Comparison of ENCODE assay signal across 9 mouse cellular contexts in the genomic region with DNA sequence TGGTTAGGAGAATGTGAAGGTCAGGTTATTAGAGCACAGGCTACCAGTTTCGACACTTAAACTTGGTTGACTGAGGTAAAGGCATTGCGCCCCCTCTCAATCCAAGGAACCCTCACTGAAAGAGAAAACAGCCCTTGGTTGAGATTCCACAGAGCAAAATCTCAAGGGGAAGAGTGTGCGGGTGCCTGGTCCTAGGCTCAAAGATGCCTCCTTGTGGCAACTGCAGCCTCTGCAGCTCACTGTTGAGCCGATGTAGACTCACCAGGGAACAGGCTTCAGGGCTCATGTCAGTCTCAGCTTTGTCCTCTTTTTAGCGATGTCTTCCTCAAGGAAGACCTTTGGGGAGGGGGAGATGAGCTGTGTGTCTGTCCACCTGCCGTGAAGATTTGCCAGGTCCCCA.
DNase-seq lines count a peak whose midpoint lies in the region; ATAC-seq and TF ChIP-seq lines count a peak whose summit lies in the region.
"Had no signal": no experiment of that assay in that cellular context is flagged by ENCODE, and none has a peak within 500 bp of the region (broad histone marks: within the 10 kb centered on the region; RNA-seq: fewer than 3 reads in every experiment).

No protein-coding gene starts in this region.

- no peak overlapping the region for H3K4me2 ChIP-seq in forebrain, embryonic 15.5 days (replicated peaks)
- no peak overlapping the region for H3K4me2 ChIP-seq in liver, postnatal 0 days (ENCODE audit: low read depth, low read length)
- H3K4me2 ChIP-seq: limb, embryonic 12.5 days had no signal

- no peak for ATAC-seq in forebrain, embryonic 15.5 days (replicated peaks)
- ATAC-seq in liver, postnatal 0 days: peak; percentile 72

- no peaks in the 10 kb centered on the region for H3K4me1 ChIP-seq in forebrain, embryonic 10.5 days
- no peaks in the 10 kb centered on the region for H3K4me1 ChIP-seq in forebrain, embryonic 15.5 days
- H3K4me1 ChIP-seq in heart, adult 2 months (ENCODE audit: control insufficient read depth, insufficient read depth, low read length): peaks cover 2% of the 10 kb centered on the region
- H3K4me1 ChIP-seq in liver, postnatal 0 days (ENCODE audit: insufficient read depth): peaks cover under 1% of the 10 kb centered on the region; the same call in 1 of the 2 replicates
- H3K4me1 ChIP-seq: limb, embryonic 12.5 days had no signal

- TF ChIP-seq CTCF in heart, adult 2 months (IDR thresholded peaks at IDR 0.05): peak; percentile 96
- TF ChIP-seq CTCF in liver, postnatal 0 days (IDR thresholded peaks at IDR 0.05; ENCODE audit: low read depth): peak; percentile 86

- H3K9ac ChIP-seq in forebrain, embryonic 15.5 days (replicated peaks): no peak overlapping the region
- H3K9ac ChIP-seq in heart, adult 2 months (ENCODE audit: low read depth, low read length): no peak overlapping the region
- H3K9ac ChIP-seq in liver, postnatal 0 days (replicated peaks): no peak overlapping the region
- H3K9ac ChIP-seq: limb, embryonic 12.5 days had no signal

- H3K4me3 ChIP-seq in forebrain, embryonic 10.5 days: no peak overlapping the region
- H3K4me3 ChIP-seq in forebrain, embryonic 15.5 days: no peak overlapping the region
- H3K4me3 ChIP-seq in heart, adult 2 months: no peak overlapping the region
- H3K4me3 ChIP-seq in liver, postnatal 0 days (ENCODE audit: low read depth, low read length): no peak overlapping the region
- H3K4me3 ChIP-seq: limb, embryonic 12.5 days had no signal

- TF ChIP-seq EP300 in heart, adult 2 months (IDR thresholded peaks at IDR 0.05; ENCODE audit: insufficient read depth, low read depth, low read length): peak; percentile 48; the same call in 1 of the 2 replicates
- TF ChIP-seq EP300 in liver, postnatal 0 days (IDR thresholded peaks at IDR 0.05; ENCODE audit: low read depth): no peak

- peak; percentile 27 for DNase-seq in forebrain, embryonic 10.5 days (ENCODE audit: extremely low spot score, low spot score)
- peak; percentile 66 for DNase-seq in ZHBTc4 (ENCODE audit: low read depth, low spot score)
- DNase-seq in embryo, embryonic 10 days (ENCODE audit: low spot score): peak; percentile 64
- DNase-seq in heart, adult 2 months: peak; percentile 58 to 76
- DNase-seq in kidney, postnatal 10 days: peak; percentile 79
- peak; percentile 64 for DNase-seq in liver, postnatal 0 days
- peak; percentile 43 to 51 for DNase-seq in right cerebral cortex, postnatal 36 days (ENCODE audit: low spot score in 2 of 2)

- H3K27ac ChIP-seq in forebrain, embryonic 10.5 days: no peak overlapping the region
- H3K27ac ChIP-seq in forebrain, embryonic 15.5 days (replicated peaks): no peak overlapping the region
- no peak overlapping the region for H3K27ac ChIP-seq in heart, adult 2 months
- no peak overlapping the region for H3K27ac ChIP-seq in liver, postnatal 0 days (ENCODE audit: low read depth)
- H3K27ac ChIP-seq: limb, embryonic 12.5 days had no signal

- WGBS in forebrain, embryonic 10.5 days: 41% methylated on average over 6 of the region's 6 CpGs
- WGBS in forebrain, embryonic 15.5 days: 40% methylated on average over 6 of the region's 6 CpGs
- 19% methylated on average over 6 of the region's 6 CpGs for WGBS in heart, adult 2 months
- WGBS in liver, postnatal 0 days (ENCODE audit: insufficient replicate concordance): 26% methylated on average over 6 of the region's 6 CpGs

- no peak for TF ChIP-seq POLR2A in heart, adult 2 months (IDR thresholded peaks at IDR 0.05; ENCODE audit: insufficient read depth, low read depth, low read length)

- no peaks in the 10 kb centered on the region for H3K36me3 ChIP-seq in forebrain, embryonic 10.5 days (replicated peaks)
- H3K36me3 ChIP-seq in forebrain, embryonic 15.5 days: no peaks in the 10 kb centered on the region
- no peaks in the 10 kb centered on the region for H3K36me3 ChIP-seq in heart, adult 2 months (ENCODE audit: control insufficient read depth, insufficient read depth, low read length)
- no peaks in the 10 kb centered on the region for H3K36me3 ChIP-seq in liver, postnatal 0 days (replicated peaks; ENCODE audit: insufficient read depth, low read length)
- H3K36me3 ChIP-seq: limb, embryonic 12.5 days had no signal

- H3K27me3 ChIP-seq in forebrain, embryonic 10.5 days (ENCODE audit: poor library complexity, severe bottlenecking): no peaks in the 10 kb centered on the region
- no peaks in the 10 kb centered on the region for H3K27me3 ChIP-seq in forebrain, embryonic 15.5 days
- H3K27me3 ChIP-seq in heart, adult 2 months (ENCODE audit: control insufficient read depth, insufficient read depth, low read length): no peaks in the 10 kb centered on the region
- no peaks in the 10 kb centered on the region for H3K27me3 ChIP-seq in liver, postnatal 0 days (ENCODE audit: insufficient read depth, low read length)
- H3K27me3 ChIP-seq: limb, embryonic 12.5 days had no signal

- no peaks in the 10 kb centered on the region for H3K79me2 ChIP-seq in heart, adult 2 months (replicated peaks; ENCODE audit: control insufficient read depth, insufficient read depth, low read length)

- intact Hi-C loops in heart, adult 2 months (cut with DNase I): loop anchor here (1.0 to 5.0 kb wide), 5 partner anchors 60 to 454 kb away; a partner anchor contains a TSS

- H3K9me3 ChIP-seq in forebrain, embryonic 10.5 days: no peaks in the 10 kb centered on the region
- H3K9me3 ChIP-seq in forebrain, embryonic 15.5 days: no peaks in the 10 kb centered on the region
- H3K9me3 ChIP-seq in liver, postnatal 0 days (ENCODE audit: low read length): no peaks in the 10 kb centered on the region
- H3K9me3 ChIP-seq: limb, embryonic 12.5 days had no signal

Comparison
In these comparisons a context has a peak if more than half of its experiments do, and no peak if none do; other contexts are left out.
1. DNase-seq: peak in every context shown above with its lines; median percentile 79 in kidney, postnatal 10 days; 67 in heart, adult 2 months; 66 in ZHBTc4; 64 in embryo, embryonic 10 days; 64 in liver, postnatal 0 days; 47 in right cerebral cortex, postnatal 36 days; 27 in forebrain, embryonic 10.5 days.